Mouse (Mus musculus): ENCODE results near the gene Fam172a. TPM values are rescaled to one million over a fixed set of nuclear protein-coding genes. Genes with fewer than 3 reads are reported as not detected.
A peak's percentile ranks its signal among the peaks of the same experiment; 100 is the strongest.

Fam172a gene
- polyA plus RNA-seq, 1 experiment from 2014 or later: 33.0 TPM

DNA sequence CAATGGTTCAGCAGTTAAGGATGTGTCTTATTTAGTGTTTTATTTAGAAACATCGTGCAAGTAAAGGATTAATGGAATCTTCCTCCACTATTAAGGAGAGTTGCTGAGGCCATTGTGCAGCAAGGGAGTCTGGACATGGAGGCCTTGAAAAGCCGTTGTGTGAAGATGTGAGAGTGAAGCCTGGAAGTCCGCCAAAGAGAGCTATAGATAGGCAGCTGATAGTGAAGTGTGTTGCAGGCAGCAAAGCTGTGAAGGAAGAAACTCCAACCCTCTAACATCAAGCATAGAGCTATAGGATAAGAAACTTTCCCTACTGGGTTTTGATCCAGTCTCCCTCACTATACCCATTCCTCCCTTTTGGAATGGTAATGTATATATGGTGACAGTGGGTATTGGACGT, 385.9 kb downstream of the Fam172a start:
- no peak for DNase-seq (ENCODE audit: low spot score)
- Histone ChIP-seq H3K9ac (ENCODE audit: low read depth, low read length) (no peak overlapping the region), H3K9me3 (ENCODE audit: control insufficient read depth, low read length) (no peaks in the 10 kb centered on the region), H3K36me3 (ENCODE audit: control insufficient read depth, insufficient read depth, low read length) (no peaks in the 10 kb centered on the region), H3K4me1 (ENCODE audit: control insufficient read depth, insufficient read depth, low read length) (no peaks in the 10 kb centered on the region), H3K4me2 (ENCODE audit: low read depth, low read length) (no peak overlapping the region), H3K4me3 (ENCODE audit: low read depth, low read length) (no peak overlapping the region), H3K27ac (replicated peaks; ENCODE audit: low read depth, low read length) (no peak overlapping the region), H3K27me3 (replicated peaks; ENCODE audit: control insufficient read depth, insufficient read depth, low read length) (no peaks in the 10 kb centered on the region)
- ATAC-seq (ENCODE audit: low read depth): no peak
- 89% methylated on average over 4 of the region's 4 CpGs for WGBS

DNA sequence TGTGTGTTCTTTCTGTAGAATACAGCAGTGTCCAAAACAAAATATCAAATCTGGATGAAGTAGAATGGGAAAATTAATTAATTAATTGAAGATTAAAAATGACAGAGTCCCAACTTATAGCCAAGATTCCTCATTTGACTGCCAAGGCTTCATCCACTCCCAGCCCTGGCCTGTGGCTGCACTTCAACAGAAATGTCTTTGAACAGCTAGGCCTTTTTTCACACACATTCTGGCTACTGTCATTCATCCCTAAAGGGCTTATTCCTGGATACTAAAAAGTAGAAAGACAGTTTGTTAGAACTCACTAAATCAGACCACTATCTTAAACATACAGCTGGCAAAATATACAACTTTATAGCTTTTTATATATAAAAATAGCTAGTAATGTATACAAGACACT, 388.9 kb downstream of the Fam172a start:
- Histone ChIP-seq H3K9ac (ENCODE audit: low read depth, low read length) (no peak overlapping the region), H3K4me3 (ENCODE audit: low read depth, low read length) (no peak overlapping the region), H3K36me3 (ENCODE audit: control insufficient read depth, insufficient read depth, low read length) (no peaks in the 10 kb centered on the region), H3K4me1 (ENCODE audit: control insufficient read depth, insufficient read depth, low read length) (no peaks in the 10 kb centered on the region), H3K27ac (replicated peaks; ENCODE audit: low read depth, low read length) (no peak overlapping the region), H3K4me2 (ENCODE audit: low read depth, low read length) (no peak overlapping the region), H3K9me3 (ENCODE audit: control insufficient read depth, low read length) (no peaks in the 10 kb centered on the region), H3K27me3 (replicated peaks; ENCODE audit: control insufficient read depth, insufficient read depth, low read length) (no peaks in the 10 kb centered on the region)
- no peak for DNase-seq (ENCODE audit: low spot score)
- no peak for ATAC-seq (ENCODE audit: low read depth)

DNA sequence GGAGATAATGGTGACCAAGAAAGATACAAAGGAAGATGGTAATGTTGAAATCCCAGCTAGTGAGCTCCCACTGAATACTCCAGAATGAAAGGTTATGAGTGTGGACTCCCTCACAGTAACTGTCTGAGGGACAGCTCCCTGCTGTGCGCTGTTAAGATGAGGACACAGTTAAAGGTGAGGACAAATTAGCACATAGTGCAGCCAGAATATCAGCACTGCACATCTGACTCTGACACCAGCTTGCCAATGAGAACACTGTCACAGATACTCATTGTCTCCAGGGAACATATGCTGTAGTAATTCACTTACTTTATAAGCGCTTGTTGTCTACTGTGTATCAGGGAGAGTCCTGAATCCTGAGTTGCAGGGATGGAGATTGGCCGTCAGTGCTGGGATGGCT, 390.1 kb downstream of the Fam172a start:
- Histone ChIP-seq H3K9me3 (ENCODE audit: control insufficient read depth, low read length) (no peaks in the 10 kb centered on the region), H3K27me3 (replicated peaks; ENCODE audit: control insufficient read depth, insufficient read depth, low read length) (no peaks in the 10 kb centered on the region), H3K36me3 (ENCODE audit: control insufficient read depth, insufficient read depth, low read length) (no peaks in the 10 kb centered on the region), H3K27ac (replicated peaks; ENCODE audit: low read depth, low read length) (no peak overlapping the region), H3K9ac (ENCODE audit: low read depth, low read length) (no peak overlapping the region), H3K4me3 (ENCODE audit: low read depth, low read length) (no peak overlapping the region), H3K4me2 (ENCODE audit: low read depth, low read length) (no peak overlapping the region), H3K4me1 (ENCODE audit: control insufficient read depth, insufficient read depth, low read length) (no peaks in the 10 kb centered on the region)
- no peak for DNase-seq (ENCODE audit: low spot score)
- ATAC-seq (ENCODE audit: low read depth): no peak
- WGBS: 84% methylated on average over 3 of the region's 3 CpGs

DNA sequence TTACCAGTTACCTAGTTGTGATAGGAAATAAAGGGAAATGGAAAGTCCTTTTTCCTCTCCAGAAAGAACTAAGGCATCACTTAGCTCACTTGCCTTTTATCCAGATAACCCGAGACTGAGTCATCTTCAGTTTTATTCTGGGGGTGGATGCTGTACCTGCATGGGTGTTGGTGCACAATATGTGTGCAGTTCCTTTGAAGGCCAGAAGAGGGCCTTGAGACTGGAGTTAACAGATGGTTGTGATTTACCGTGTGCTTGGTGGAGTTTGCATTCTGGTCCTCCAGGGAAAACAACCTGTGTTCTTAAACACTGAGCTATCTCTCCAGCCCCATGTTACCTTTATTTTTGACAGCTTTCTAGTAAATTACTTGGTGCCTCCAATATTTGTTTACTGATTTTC, 392.5 kb downstream of the Fam172a start:
- 86% methylated on average over 2 of the region's 2 CpGs for WGBS
- DNase-seq (ENCODE audit: low spot score): no peak
- Histone ChIP-seq H3K27ac (replicated peaks; ENCODE audit: low read depth, low read length) (no peak overlapping the region), H3K4me3 (ENCODE audit: low read depth, low read length) (no peak overlapping the region), H3K4me1 (ENCODE audit: control insufficient read depth, insufficient read depth, low read length) (no peaks in the 10 kb centered on the region), H3K9ac (ENCODE audit: low read depth, low read length) (no peak overlapping the region), H3K9me3 (ENCODE audit: control insufficient read depth, low read length) (no peaks in the 10 kb centered on the region), H3K27me3 (replicated peaks; ENCODE audit: control insufficient read depth, insufficient read depth, low read length) (no peaks in the 10 kb centered on the region), H3K36me3 (ENCODE audit: control insufficient read depth, insufficient read depth, low read length) (no peaks in the 10 kb centered on the region), H3K4me2 (ENCODE audit: low read depth, low read length) (no peak overlapping the region)
- ATAC-seq (ENCODE audit: low read depth): no peak

DNA sequence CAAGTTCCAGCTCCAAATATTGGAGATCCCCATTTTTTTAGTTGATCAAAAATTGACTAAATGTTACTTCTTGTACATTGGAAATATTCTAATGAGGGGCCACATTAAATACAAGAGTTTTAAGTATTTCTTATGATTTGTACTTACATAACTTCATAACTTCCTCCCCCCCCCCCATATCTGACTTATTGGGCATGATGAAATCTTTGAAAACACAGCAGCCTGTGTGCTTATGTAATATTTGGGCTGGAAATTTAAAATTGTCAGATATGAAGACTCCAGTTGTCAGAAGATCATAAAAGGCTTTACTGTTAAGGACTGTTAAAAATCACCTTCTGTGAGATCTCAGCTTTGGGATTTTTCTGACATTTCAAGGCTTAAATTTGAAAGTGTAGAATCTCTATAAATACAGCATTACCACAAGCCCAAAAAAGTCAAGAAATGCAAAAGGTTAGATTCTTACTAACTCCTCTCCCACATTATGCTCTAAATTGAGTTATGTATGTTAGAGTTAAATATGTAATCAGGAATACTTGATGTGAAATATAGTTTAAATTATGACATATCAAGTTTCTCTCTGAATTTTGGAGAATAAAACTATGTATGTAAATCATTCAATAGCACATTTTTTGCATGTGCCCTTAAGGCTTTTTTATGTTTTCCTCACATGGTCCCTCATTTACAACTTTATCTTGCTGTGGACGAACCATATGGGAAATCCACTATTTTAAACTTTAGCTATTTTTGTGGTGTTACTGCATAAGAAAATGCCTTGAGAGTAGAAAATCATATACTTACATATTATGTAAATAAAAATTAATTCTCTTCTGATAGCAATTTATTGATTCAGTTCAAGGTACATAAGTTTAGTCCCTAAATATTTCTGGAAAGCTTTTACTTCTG, 393.5 kb downstream of the Fam172a start:
- H3K36me3 ChIP-seq (ENCODE audit: control insufficient read depth, insufficient read depth, low read length): no peaks in the 10 kb centered on the region
- no peaks in the 10 kb centered on the region for H3K27me3 ChIP-seq (replicated peaks; ENCODE audit: control insufficient read depth, insufficient read depth, low read length)
- WGBS: 74% methylated on average over 1 of the region's 1 CpGs
- no peak overlapping the region for H3K4me3 ChIP-seq (ENCODE audit: low read depth, low read length)
- no peak overlapping the region for H3K4me2 ChIP-seq (ENCODE audit: low read depth, low read length)
- no peaks in the 10 kb centered on the region for H3K9me3 ChIP-seq (ENCODE audit: control insufficient read depth, low read length)
- H3K27ac ChIP-seq (replicated peaks; ENCODE audit: low read depth, low read length): no peak overlapping the region
- no peaks in the 10 kb centered on the region for H3K4me1 ChIP-seq (ENCODE audit: control insufficient read depth, insufficient read depth, low read length)
- no peak for DNase-seq (ENCODE audit: low spot score)
- no peak overlapping the region for H3K9ac ChIP-seq (ENCODE audit: low read depth, low read length)
- ATAC-seq (ENCODE audit: low read depth): no peak

DNA sequence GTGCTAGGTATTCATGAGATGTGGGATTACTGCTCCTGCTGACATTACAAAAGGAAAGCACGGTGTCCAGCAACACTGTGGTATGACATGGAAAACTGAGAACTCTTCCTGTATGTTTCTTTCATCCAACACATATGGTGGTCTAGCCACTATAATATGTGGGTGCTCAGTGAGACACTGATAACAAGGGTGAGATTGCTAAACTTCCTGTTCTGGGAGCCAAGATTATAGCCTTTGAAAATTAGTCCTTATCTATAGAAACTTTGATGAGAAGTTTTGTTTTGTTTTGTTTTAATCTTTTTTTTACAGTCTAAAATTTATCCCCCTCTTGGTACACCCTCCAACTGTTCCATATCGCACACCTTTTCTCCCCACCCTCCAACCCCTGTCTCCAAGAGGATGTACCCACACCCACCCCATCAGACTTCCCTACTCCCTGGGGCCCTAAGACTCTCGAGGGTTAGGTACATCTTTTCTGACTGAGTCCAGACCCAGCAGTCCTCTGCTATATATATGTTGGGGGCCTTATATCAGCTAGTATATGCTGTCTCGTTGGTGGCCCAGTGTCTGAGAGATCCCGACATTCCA, 397.1 kb downstream of the Fam172a start:
- Histone ChIP-seq H3K4me3 (ENCODE audit: low read depth, low read length) (no peak overlapping the region), H3K4me1 (ENCODE audit: control insufficient read depth, insufficient read depth, low read length) (no peaks in the 10 kb centered on the region; the same call in 1 of the 2 replicates), H3K4me2 (ENCODE audit: low read depth, low read length) (no peak overlapping the region), H3K36me3 (ENCODE audit: control insufficient read depth, insufficient read depth, low read length) (no peaks in the 10 kb centered on the region), H3K9me3 (ENCODE audit: control insufficient read depth, low read length) (no peaks in the 10 kb centered on the region), H3K27me3 (replicated peaks; ENCODE audit: control insufficient read depth, insufficient read depth, low read length) (no peaks in the 10 kb centered on the region), H3K27ac (replicated peaks; ENCODE audit: low read depth, low read length) (no peak overlapping the region), H3K9ac (ENCODE audit: low read depth, low read length) (no peak overlapping the region)
- DNase-seq (ENCODE audit: low spot score) (no peak), ATAC-seq (ENCODE audit: low read depth) (no peak)
- WGBS: 69% methylated on average over 5 of the region's 5 CpGs

DNA sequence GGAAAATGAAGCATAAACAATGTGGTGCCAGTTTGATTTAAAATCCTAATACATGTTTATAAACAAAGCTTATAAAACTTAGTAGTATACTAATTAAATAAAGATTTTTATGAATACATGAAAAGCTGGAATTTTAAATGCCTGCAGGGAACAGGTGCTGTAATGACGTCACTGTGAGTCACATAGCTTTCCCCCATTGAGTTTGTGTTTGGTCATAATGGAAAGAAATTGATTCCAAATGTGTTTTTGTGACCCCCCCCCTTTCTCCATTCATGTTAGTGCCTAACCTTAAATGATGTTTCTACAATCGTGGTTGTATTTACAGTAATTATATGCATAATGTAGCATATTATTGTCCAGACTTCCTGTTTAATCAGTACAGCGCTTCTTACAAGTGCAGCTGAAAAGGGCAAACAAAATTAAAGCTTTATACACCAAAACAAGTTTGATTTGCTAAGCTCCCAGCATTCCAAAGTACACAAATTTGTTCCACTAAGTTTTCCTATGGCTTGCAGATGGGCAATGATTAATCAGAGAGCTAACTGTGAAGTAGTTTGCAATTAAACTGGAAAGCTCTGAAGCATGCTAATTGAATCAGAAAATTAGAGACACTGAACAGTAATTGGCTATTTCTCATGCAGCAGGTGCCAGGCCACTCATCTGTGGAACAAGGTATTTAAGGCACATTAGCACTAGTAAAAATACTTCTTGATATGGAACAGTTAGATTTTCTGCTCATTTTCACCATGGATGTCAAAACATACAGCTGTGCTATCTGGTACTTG, 398.1 kb downstream of the Fam172a start:
- Histone ChIP-seq H3K36me3 (ENCODE audit: control insufficient read depth, insufficient read depth, low read length) (no peaks in the 10 kb centered on the region), H3K27ac (replicated peaks; ENCODE audit: low read depth, low read length) (no peak overlapping the region), H3K4me1 (ENCODE audit: control insufficient read depth, insufficient read depth, low read length) (no peaks in the 10 kb centered on the region; the same call in 1 of the 2 replicates), H3K9ac (ENCODE audit: low read depth, low read length) (no peak overlapping the region), H3K4me3 (ENCODE audit: low read depth, low read length) (no peak overlapping the region), H3K27me3 (replicated peaks; ENCODE audit: control insufficient read depth, insufficient read depth, low read length) (no peaks in the 10 kb centered on the region), H3K9me3 (ENCODE audit: control insufficient read depth, low read length) (no peaks in the 10 kb centered on the region), H3K4me2 (ENCODE audit: low read depth, low read length) (no peak overlapping the region)
- DNase-seq (ENCODE audit: low spot score) (peak; percentile 13), ATAC-seq (ENCODE audit: low read depth) (no peak)
- WGBS: 43% methylated on average over 3 of the region's 3 CpGs

DNA sequence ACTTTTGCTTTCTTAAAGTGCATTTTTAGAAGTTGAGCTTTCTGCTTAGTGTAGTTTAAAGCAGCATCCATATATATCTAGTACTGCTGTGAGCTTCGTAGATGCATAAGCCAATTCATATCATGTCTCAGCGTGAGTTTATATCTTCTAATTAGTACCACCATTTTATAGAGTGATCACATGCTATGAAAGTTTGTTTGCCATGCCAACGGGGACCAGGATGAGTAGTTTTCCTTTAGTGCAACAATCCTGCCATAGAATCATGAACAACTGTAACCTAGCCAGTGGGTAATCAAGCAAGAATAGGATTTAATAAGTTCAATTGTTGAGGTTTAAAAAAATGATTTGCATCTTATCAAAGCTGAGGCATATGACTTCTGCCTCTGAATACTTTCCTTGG, 398.8 kb downstream of the Fam172a start:
- Histone ChIP-seq H3K4me3 (ENCODE audit: low read depth, low read length) (no peak overlapping the region), H3K9ac (ENCODE audit: low read depth, low read length) (no peak overlapping the region), H3K9me3 (ENCODE audit: control insufficient read depth, low read length) (no peaks in the 10 kb centered on the region), H3K4me2 (ENCODE audit: low read depth, low read length) (no peak overlapping the region), H3K4me1 (ENCODE audit: control insufficient read depth, insufficient read depth, low read length) (no peaks in the 10 kb centered on the region; the same call in 1 of the 2 replicates), H3K36me3 (ENCODE audit: control insufficient read depth, insufficient read depth, low read length) (no peaks in the 10 kb centered on the region), H3K27ac (replicated peaks; ENCODE audit: low read depth, low read length) (no peak overlapping the region), H3K27me3 (replicated peaks; ENCODE audit: control insufficient read depth, insufficient read depth, low read length) (no peaks in the 10 kb centered on the region)
- no peak for DNase-seq (ENCODE audit: low spot score)
- no peak for ATAC-seq (ENCODE audit: low read depth)
- 70% methylated on average over 3 of the region's 3 CpGs for WGBS

Measured in embryonic facial prominence, embryonic 14.5 days (tissue).